Mouse (Mus musculus) pancreas, adult 10 weeks (tissue): ENCODE results near the gene Gm6803. TPM values are rescaled to one million over a fixed set of nuclear protein-coding genes. Genes with fewer than 3 reads are reported as not detected.

ENCODE experiments used
- polyA plus RNA-seq: library from polyadenylated mRNA; stranded (reverse); fragments of 350-450 nt; fragmentation: Illumina TruSeq; extraction: RNeasy Lipid Tissue Mini Kit (QIAGEN cat#74804); gene quantifications from one replicate; pipeline ENCODE4 v1.2.3, GENCODE M21; 2015; ENCODE audit warnings: low read depth, low replicate concordance; ENCODE audit not compliant: insufficient read depth

The Gm6803 gene
- not detected for polyA plus RNA-seq

DNA sequence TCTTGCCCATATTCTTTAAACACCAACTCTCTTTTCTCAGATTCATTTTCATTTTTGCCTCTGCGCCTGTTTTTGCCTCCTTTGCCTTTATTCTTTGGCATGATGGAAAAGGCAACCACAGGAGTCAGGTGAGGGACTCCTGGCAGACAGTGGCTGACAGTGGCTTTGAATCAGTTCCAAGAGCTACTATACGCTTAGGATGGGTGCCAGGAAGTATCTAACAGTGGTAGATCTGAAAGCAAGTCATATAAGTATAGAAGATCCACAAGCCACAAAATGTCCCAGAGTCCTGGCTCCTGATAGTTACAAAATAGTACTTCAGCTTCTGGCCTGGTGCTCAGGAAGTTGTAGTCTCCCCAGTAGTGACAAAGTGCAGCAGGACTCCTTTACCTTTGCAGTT, at the start of gene Gm6803:
Gene Gm6803, minus strand, starts transcription at position 101 of the 400 bp plus-strand sequence.

GRCm38 (mm10) chr12:88026704-88027103, 8.1 kb upstream of the Gm6803 start, which contains the start of gene Gm2056:
Gene Gm2056 (plus strand): TSS chr12:88027004.

DNA sequence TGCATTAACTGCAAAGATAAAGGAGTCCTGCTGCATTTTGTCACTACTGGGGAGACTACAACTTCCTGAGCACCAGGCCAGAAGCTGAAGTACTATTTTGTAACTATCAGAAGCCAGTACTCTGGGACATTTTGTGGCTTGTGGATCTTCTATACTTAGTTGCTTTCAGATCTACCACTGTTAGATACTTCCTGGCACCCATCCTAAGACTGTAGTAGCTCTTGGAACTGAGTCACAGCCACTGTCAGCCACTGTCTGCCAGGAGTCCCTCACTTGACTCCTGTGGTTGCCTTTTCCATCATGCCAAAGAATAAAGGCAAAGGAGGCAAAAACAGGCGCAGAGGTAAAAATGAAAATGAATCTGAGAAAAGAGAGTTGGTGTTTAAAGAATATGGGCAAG, 7.0 kb downstream of the Gm6803 start, which contains the start of gene Gm2075:
Gene Gm2075, plus strand, starts transcription at position 301 of the 400 bp plus-strand sequence.

Other genes starting within 250 kb of the Gm6803 start
- gene Gm21319, start 243.0 kb downstream of the Gm6803 start, polyA plus RNA-seq, result not detected
- not detected for gene Gm21936, start 223.3 kb downstream of the Gm6803 start, polyA plus RNA-seq
- not detected for gene BB287469, start 202.2 kb downstream of the Gm6803 start, polyA plus RNA-seq
- not detected for gene Gm2001, start 176.4 kb downstream of the Gm6803 start, polyA plus RNA-seq
- not detected for gene Gm2016, start 144.7 kb downstream of the Gm6803 start, polyA plus RNA-seq
- gene Gm2022, start 123.4 kb downstream of the Gm6803 start, polyA plus RNA-seq, result not detected
- not detected for gene Gm2035, start 98.9 kb downstream of the Gm6803 start, polyA plus RNA-seq
- gene Gm2042, start 64.7 kb downstream of the Gm6803 start, polyA plus RNA-seq, result not detected
- not detected for gene Gm2075, start 6.9 kb downstream of the Gm6803 start, polyA plus RNA-seq
- gene Gm2056, start 8.2 kb upstream of the Gm6803 start, polyA plus RNA-seq, result not detected
- not detected for gene Gm16368, start 64.9 kb upstream of the Gm6803 start, polyA plus RNA-seq
- not detected for gene Gm10436, start 163.3 kb upstream of the Gm6803 start, polyA plus RNA-seq
- not detected for gene Gm8332, start 231.3 kb upstream of the Gm6803 start, polyA plus RNA-seq